Mouse (Mus musculus): ENCODE results near the gene Myrfl. TPM values are rescaled to one million over a fixed set of nuclear protein-coding genes. Genes with fewer than 3 reads are reported as not detected.

Gene Myrfl
- total RNA-seq, 2 experiments from 2014 or later, result not detected

- ATAC-seq (replicated peaks; ENCODE audit: low FRiP score, poor library complexity, severe bottlenecking), result no peak
These were observed 17.9 kb upstream of the Myrfl start for GRCm38 (mm10) chr10:116914586-116914985.

GRCm38 (mm10) chr10:116913647-116914273 is 17.0 kb upstream of the Myrfl start:
- ATAC-seq (replicated peaks; ENCODE audit: low FRiP score, poor library complexity, severe bottlenecking), result no peak

- ATAC-seq (replicated peaks; ENCODE audit: low FRiP score, poor library complexity, severe bottlenecking), result no peak
These were observed 16.1 kb upstream of the Myrfl start for GRCm38 (mm10) chr10:116912850-116913249.

- peak; percentile 87 for ATAC-seq (replicated peaks; ENCODE audit: low FRiP score, poor library complexity, severe bottlenecking)
These were observed 12.4 kb upstream of the Myrfl start for GRCm38 (mm10) chr10:116908901-116909642.

GRCm38 (mm10) chr10:116906794-116907193 is 10.1 kb upstream of the Myrfl start:
- ATAC-seq (replicated peaks; ENCODE audit: low FRiP score, poor library complexity, severe bottlenecking), result no peak

- no peak for ATAC-seq (replicated peaks; ENCODE audit: low FRiP score, poor library complexity, severe bottlenecking)
These were observed 7.8 kb upstream of the Myrfl start for GRCm38 (mm10) chr10:116904503-116904908.

GRCm38 (mm10) chr10:116895108-116895833 is 1.4 kb downstream of the Myrfl start:
- ATAC-seq (replicated peaks; ENCODE audit: low FRiP score, poor library complexity, severe bottlenecking), result no peak

GRCm38 (mm10) chr10:116894540-116894939 is 2.2 kb downstream of the Myrfl start:
- no peak for ATAC-seq (replicated peaks; ENCODE audit: low FRiP score, poor library complexity, severe bottlenecking)

GRCm38 (mm10) chr10:116893753-116894152 is 3.0 kb downstream of the Myrfl start:
- no peak for ATAC-seq (replicated peaks; ENCODE audit: low FRiP score, poor library complexity, severe bottlenecking)

GRCm38 (mm10) chr10:116890587-116890986 is 6.1 kb downstream of the Myrfl start:
- ATAC-seq (replicated peaks; ENCODE audit: low FRiP score, poor library complexity, severe bottlenecking), result no peak

- no peak for ATAC-seq (replicated peaks; ENCODE audit: low FRiP score, poor library complexity, severe bottlenecking)
These were observed 12.2 kb downstream of the Myrfl start for GRCm38 (mm10) chr10:116884552-116884951.

GRCm38 (mm10) chr10:116883531-116883930 is 13.2 kb downstream of the Myrfl start:
- ATAC-seq (replicated peaks; ENCODE audit: low FRiP score, poor library complexity, severe bottlenecking), result no peak

- ATAC-seq (replicated peaks; ENCODE audit: low FRiP score, poor library complexity, severe bottlenecking), result no peak
These were observed 19.3 kb downstream of the Myrfl start for GRCm38 (mm10) chr10:116877436-116877835.

- no peak for ATAC-seq (replicated peaks; ENCODE audit: low FRiP score, poor library complexity, severe bottlenecking)
These were observed 22.2 kb downstream of the Myrfl start for GRCm38 (mm10) chr10:116874490-116874889.

- ATAC-seq (replicated peaks; ENCODE audit: low FRiP score, poor library complexity, severe bottlenecking), result no peak
These were observed 24.7 kb downstream of the Myrfl start for GRCm38 (mm10) chr10:116872016-116872410.

- ATAC-seq (replicated peaks; ENCODE audit: low FRiP score, poor library complexity, severe bottlenecking), result no peak
These were observed 25.2 kb downstream of the Myrfl start for GRCm38 (mm10) chr10:116871329-116872015.

GRCm38 (mm10) chr10:116870819-116871218 is 25.9 kb downstream of the Myrfl start:
- no peak for ATAC-seq (replicated peaks; ENCODE audit: low FRiP score, poor library complexity, severe bottlenecking)

GRCm38 (mm10) chr10:116853159-116853845 is 43.4 kb downstream of the Myrfl start:
- no peak for ATAC-seq (replicated peaks; ENCODE audit: low FRiP score, poor library complexity, severe bottlenecking)

- no peak for ATAC-seq (replicated peaks; ENCODE audit: low FRiP score, poor library complexity, severe bottlenecking)
These were observed 47.8 kb downstream of the Myrfl start for GRCm38 (mm10) chr10:116848749-116849473.

All from erythroblast, adult 5-6 weeks (primary cell).